Mouse (Mus musculus) small intestine, adult 2 months (tissue): ENCODE results near the gene B3galnt2.

Experiments used
- CTCF ChIP-seq: fragments of 200-500 bp; IDR thresholded peaks from 2 replicates; pipeline ENCODE4 v1.5.1; 2012; ENCODE audit warnings: low read depth, mild to moderate bottlenecking, control low read depth, inconsistent platforms, low read length, moderate library complexity, mixed read lengths; ENCODE audit not compliant: insufficient replicate concordance, insufficient read length; ENCODE audit errors: extremely low read depth
- POLR2A ChIP-seq: fragments of 200-500 bp; IDR thresholded peaks from 2 replicates; pipeline ENCODE4 v1.6.1; 2012; ENCODE audit warnings: low read depth, mild to moderate bottlenecking, control low read depth, inconsistent platforms, low read length, moderate library complexity

GRCm38 (mm10) chr13:14043851-14044250 is 89.6 kb downstream of the B3galnt2 start:
- TF ChIP-seq POLR2A (no peak), CTCF (no peak)
